Mouse (Mus musculus) heart, adult 11 months (tissue): Measurements from ENCODE around the gene Slc25a14.

Source experiments
- DNase-seq: peaks from one replicate; pipeline ENCODE4 v3.0.0; 2022

Slc25a14 gene

GRCm38 (mm10) chrX:48623379-48624053 is at the start of gene Slc25a14:
Gene Slc25a14 (plus strand): TSS chrX:48623413.
- DNase-seq: peak; percentile 98

DNA sequence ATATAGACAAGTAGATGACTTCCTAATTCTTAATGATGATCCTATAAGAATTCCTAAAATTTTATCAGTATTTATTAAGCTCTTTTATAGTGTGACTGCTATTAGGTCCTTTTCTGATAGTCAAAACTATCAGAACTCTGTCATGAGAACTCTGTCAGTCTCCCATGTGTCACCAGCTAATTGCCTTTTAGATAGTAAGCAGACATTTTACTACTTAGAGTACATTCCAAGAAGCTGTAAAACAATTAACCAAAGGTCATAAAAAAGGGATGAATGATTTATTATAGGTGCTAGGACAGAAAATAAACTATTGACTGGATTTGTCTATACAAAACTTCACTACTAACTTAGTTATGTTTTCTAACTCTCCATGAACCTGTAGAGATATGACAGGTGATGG is 39.9 kb upstream of the Slc25a14 start:
- no peak for DNase-seq

DNA sequence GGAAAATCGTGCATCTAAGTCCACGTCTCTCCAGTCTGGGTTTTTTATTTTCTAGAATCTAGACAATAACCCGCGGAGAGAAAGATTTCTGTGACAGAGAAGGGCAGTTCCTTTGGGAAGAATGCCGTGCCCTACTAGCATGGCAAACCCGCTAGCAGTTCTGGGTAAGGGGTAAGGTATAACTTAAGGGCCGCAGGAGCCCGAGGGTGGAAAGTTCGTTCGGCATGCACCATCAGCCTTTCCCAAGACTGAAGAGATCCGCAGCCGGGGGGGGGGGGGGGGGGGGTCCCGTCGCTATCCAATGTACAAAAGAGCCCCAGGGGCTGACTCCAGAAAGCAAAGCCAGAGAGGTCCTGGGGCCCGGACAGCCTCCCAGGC is 29.5 kb upstream of the Slc25a14 start:
- no peak for DNase-seq

- peak; percentile 97 for DNase-seq
These were observed 29.0 kb upstream of the Slc25a14 start, which contains the start of gene Zfp280c for GRCm38 (mm10) chrX:48594099-48594760. Gene Zfp280c (minus strand): TSS chrX:48594504.

- DNase-seq: no peak
These were observed 27.2 kb upstream of the Slc25a14 start for GRCm38 (mm10) chrX:48596053-48596452.

DNA sequence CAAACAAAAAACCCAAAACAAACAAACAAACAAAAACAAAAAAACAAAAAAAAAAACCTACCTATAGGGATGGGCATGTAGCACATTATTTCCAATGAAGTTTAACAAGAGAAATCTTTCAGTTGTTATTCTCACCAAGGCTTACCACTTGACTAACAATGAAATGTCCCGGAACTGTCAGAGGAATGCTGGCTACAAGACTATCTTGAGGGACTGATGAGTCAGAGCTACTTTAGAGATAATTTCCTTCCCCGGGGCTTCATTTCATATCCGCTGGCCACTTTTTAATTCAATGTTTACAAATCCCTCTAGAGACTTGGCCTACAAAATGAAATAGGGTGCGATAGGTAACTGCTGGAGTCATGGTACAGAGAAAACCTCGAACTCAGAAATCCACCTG is 26.3 kb upstream of the Slc25a14 start:
- no peak for DNase-seq

DNA sequence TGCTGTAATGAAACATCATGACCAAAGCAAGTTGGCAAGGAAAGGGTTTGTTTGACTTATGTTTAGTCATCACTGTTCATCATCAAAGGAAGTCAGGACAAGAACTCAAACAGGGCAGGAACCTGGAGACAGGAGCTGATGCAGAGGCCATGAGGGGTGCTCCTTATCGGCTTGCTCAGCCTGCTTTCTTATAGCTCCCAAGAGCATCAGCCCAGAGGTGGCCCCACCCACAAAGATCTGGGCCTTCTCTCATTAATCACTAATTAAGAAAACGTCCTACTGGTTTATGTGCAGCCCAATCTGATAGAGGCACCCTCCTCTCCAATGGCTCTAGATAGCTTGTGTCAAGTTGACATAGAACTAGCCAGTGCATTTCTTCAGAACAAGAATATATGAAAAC is 18.3 kb upstream of the Slc25a14 start:
- DNase-seq: no peak

GRCm38 (mm10) chrX:48623049-48623378 is 199 bp upstream of the Slc25a14 start:
- no peak for DNase-seq

DNA sequence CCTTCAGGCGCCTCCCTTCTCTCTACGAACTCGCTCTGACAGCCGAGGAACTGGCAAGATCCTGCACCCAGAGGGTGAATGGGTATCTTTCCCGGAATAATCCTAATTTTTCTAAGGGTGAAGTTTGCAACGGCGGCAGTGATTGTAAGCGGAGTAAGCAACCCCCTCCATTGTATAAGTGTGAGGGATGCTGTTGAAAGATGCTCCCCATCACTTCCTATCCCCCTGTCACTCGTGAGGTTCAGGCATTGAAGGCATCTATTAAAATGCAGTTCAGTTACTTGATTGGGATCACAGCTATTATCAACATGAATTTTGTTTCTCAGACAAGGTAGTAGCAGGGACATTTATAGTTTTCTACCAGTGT is 824 bp downstream of the Slc25a14 start:
- DNase-seq: no peak

GRCm38 (mm10) chrX:48637032-48637431 is 13.8 kb downstream of the Slc25a14 start:
- no peak for DNase-seq

- peak; percentile 61 for DNase-seq
These were observed 20.9 kb downstream of the Slc25a14 start for GRCm38 (mm10) chrX:48644122-48644521.

DNA sequence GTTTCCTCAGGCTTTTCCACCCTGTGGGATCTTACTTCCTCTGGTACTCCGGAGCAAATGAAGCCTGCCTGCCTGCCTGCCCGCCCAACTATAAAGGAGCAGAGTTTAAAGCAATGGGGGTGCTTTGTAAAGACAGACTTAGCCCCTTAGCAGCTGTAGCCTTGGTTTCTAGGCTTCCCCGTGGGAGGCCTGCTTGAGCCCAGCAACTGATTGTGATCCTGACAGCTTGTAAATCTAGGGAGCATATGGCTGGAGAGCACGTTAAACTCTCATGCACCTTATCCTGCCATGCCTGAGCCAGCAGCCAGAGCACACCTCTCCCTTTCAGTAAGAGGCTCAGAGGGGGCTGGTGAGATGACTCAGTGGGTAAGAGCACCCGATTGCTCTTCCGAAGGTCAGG is 43.6 kb downstream of the Slc25a14 start:
- no peak for DNase-seq

DNA sequence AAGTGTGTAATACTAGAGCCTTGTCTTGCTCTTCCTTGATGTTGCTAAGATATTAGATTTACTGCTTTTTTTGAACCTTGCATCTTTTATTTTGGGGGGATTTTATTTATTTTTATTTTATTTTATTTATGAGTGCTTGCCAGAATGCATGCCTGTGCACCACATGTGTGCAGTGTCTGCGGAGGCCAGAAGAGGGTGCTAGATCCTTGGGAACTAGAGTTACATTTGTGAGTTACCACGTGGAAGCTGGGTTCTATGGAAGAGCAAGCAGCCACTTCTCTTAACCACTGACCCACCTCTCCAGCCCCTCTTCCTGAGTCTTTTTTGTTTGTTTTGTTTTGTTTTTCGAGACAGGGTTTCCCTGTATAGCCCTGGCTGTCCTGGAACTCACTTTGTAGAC is 46.4 kb downstream of the Slc25a14 start:
- DNase-seq: no peak

DNA sequence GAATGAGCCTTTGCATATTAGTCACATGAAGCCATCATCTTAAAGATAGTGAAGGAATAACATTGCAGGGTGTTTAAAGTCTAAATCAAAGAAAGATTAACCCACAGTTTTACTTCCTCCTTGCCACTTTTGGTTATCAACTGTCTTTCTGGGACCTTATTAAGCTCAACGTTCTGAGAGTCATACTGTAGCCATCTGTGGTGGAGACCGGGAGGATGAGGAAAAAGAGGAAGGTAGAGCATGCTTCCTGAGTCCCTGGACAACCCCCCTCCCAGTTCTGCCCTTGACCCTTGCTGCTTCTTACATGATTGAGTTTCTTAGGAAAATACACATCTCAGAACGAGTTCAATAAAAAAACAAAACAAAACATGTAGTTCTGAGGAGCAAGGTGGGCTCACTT is 48.5 kb downstream of the Slc25a14 start:
- no peak for DNase-seq

GRCm38 (mm10) chrX:48674171-48674570 is 51.0 kb downstream of the Slc25a14 start, which contains the start of gene Gpr119:
Gene Gpr119 (minus strand): TSS chrX:48674478.
- no peak for DNase-seq

- peak; percentile 42 for DNase-seq
These were observed 60.2 kb downstream of the Slc25a14 start for GRCm38 (mm10) chrX:48683451-48683850.

DNA sequence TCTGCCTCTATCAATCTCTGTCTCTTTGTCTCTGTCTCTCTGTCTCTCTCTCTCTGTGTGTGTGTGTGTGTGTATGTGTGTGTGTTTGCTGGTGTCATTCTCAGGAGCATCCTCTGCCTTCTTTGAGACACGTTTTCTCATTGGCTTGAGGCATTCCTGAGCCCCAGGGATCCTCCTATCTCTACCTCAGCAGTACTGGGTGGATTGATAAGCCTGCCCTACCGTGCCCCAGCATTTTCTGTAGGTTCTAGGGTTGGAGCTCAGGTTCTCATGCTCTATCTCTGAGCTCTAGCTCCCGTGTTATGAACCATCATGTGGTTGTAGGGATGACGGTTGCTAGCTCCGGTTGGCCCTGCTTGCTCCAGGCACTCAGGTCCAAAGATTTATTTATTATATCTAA is 60.6 kb downstream of the Slc25a14 start:
- DNase-seq: no peak

GRCm38 (mm10) chrX:48694460-48694859 is 71.2 kb downstream of the Slc25a14 start:
- no peak for DNase-seq

DNA sequence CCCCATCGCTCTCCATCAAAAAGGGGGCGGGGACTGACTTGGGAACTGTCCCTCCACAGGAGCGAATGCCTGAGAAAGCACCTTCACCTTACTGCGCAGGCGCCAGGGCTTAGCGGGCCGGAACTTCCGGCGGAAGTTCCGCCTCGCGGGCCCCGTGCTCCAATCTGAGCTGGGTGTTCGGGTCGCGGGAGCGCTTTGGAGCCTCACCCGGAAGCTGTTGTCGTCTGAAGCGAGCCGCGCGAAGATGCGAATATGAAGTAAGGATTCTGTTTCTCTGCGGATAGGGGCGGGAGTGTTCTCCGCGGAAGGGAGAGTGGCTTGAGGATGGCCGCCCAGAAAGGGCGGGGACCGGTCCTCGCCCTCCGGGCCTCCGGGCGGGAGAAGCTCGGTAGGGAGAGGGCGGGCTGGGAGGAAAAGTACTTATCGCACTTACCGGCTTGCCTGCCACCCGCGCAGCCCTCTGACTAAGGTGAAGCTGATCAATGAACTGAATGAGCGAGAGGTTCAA is 71.7 kb downstream of the Slc25a14 start, which contains the start of gene Rbmx2:
Gene Rbmx2 (plus strand): TSS at position 141 of the 508 bp plus-strand sequence.
- DNase-seq: peak; percentile 99

- no peak for DNase-seq
These were observed 86.5 kb downstream of the Slc25a14 start for GRCm38 (mm10) chrX:48709701-48710100.
